Mouse (Mus musculus): ENCODE data around the gene U2af1l4.

DNA sequence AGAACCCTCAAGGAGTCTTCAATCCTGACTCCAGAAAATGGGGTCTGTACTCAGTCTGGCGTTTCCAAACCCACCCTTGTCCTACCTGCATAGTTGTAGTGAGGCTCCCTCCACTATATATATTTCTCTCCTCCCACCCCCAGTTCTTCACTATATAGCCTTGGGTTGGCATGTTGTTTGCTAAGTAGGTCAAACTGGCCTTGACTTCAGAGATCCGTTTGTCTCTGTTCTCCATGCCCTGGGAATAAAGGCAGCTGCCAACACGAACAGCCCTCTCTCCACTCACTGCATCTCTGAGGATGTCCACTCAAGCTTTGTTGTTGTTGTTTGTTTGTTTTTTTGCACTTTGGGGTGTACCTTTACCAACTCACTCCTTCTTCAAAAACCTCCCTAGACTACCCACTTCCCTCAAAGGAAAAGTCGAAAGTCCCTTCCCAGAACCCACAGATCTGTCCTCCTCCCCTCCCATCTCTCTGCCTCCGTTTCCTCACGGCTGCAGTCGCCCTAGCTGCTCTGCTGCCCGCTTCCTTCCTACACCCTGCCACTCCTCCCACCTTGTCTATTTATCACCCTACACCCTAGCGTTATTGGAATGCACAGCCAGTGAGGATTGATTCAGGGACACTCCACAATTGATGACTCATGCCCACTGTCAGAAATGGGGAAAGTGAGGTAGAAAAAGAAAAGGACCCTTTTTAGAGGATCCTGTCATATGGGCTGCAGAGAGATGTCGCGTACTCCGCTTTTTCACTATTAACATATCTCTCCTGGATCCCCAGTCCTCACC lies 4.3 kb upstream of the U2af1l4 start:
- TF ChIP-seq POLR2A (IDR thresholded peaks at IDR 0.05; ENCODE audit: insufficient read depth, low read length) (no peak), CTCF (IDR thresholded peaks at IDR 0.05; ENCODE audit: low read depth, low read length) (no peak)

Data from ES-Bruce4 (cell line).